Mouse (Mus musculus): ENCODE measurements around the gene Rabgap1l.

Gene Rabgap1l

DNA sequence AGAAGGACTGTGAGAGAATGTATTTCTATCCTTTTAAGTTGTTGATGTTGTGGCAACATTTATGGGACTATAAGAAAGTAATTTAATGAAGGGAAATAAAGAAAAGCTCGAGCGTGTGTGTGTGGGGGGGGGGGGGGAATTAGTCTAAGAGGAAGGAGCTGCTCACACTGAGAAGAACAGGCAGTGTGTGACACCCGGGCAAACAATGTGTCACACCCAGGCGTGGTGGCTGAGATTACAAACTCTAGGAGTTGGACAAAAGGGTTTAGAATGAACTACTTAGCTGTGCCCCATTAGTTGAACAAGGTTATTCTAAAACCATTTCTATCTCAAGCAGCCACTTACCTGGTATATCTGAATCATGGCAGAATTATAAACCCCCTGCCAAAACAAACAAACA is 611.8 kb downstream of the Rabgap1l start:
- no peak overlapping the region for H3K4me3 ChIP-seq (replicated peaks; ENCODE audit: low read length)
- peaks cover 36% of the 10 kb centered on the region for H3K9me3 ChIP-seq (ENCODE audit: low read length)
- no peaks in the 10 kb centered on the region for H3K36me3 ChIP-seq (ENCODE audit: insufficient read depth, low read length)
- H3K4me1 ChIP-seq (replicated peaks; ENCODE audit: low read depth, low read length): no peaks in the 10 kb centered on the region
- no peaks in the 10 kb centered on the region for H3K27me3 ChIP-seq (ENCODE audit: insufficient read depth, low read length)
- TF ChIP-seq NANOG (IDR thresholded peaks at IDR 0.05; ENCODE audit: borderline replicate concordance, low read length) (no peak), CTCF (conservative IDR thresholded peaks at IDR 0.05; ENCODE audit: low read length) (no peak), POU5F1 (IDR thresholded peaks at IDR 0.05; ENCODE audit: borderline replicate concordance, low read length) (no peak)

DNA sequence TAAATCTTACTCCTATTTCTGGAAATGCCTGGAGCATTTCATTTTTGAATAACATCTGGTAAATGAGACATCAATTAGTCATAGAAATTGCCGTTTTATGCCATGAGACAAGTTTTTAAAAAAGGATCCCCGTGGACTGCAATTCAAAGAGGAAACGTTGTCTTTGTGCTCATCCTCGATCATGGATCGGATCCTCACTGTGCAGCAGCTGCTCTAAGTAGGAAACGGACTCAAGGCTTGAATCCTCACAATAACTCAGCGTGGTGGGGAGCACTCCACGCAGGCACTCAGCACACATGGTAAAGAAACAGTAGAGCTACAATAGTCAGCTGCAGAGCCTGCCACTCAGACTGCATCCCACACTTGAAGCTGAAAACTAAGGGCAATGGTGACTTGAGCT is 616.1 kb downstream of the Rabgap1l start:
- no peaks in the 10 kb centered on the region for H3K36me3 ChIP-seq (ENCODE audit: insufficient read depth, low read length)

More for the DNA sequence above, 616.1 kb downstream of the Rabgap1l start:
- Histone ChIP-seq H3K27me3 (ENCODE audit: insufficient read depth, low read length) (no peaks in the 10 kb centered on the region), H3K4me1 (replicated peaks; ENCODE audit: low read depth, low read length) (no peaks in the 10 kb centered on the region), H3K4me3 (replicated peaks; ENCODE audit: low read length) (no peak overlapping the region), H3K9me3 (ENCODE audit: low read length) (peaks cover 10% of the 10 kb centered on the region; the same call in 1 of the 2 replicates)
- no peak for TF ChIP-seq NANOG (IDR thresholded peaks at IDR 0.05; ENCODE audit: borderline replicate concordance, low read length)
- TF ChIP-seq POU5F1 (IDR thresholded peaks at IDR 0.05; ENCODE audit: borderline replicate concordance, low read length): no peak

Data from E14TG2a.4 (cell line).